Mouse (Mus musculus): Measurements from ENCODE around the gene Tcf7l1.

DNA sequence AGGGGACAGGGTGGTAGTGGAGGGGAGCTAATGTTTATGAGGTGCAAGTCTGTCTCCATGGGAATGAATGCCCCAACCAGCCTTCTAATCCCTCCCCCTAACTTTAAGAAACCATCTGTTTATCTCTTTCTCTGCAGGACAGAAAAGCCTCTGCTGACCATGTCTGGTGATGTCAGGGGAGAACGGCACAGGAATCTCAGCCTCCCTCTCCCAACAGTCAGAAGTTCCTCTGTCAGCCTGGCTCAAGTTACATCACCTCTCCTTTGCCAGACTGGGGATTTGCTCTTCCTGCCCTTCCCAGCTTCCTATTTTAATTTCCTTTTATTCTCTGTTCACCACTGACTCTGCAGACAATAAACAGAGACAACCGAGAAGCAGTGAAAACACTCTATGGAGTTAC is 40.6 kb downstream of the Tcf7l1 start:
- TF ChIP-seq CTCF (IDR thresholded peaks at IDR 0.05; ENCODE audit: control insufficient read depth, insufficient read depth, low read length) (no peak), POLR2A (IDR thresholded peaks at IDR 0.05; ENCODE audit: borderline replicate concordance, control insufficient read depth, low read depth, low read length) (no peak)

Measured in bone marrow, adult 2 months (tissue).